Mouse (Mus musculus) colon, adult 2 months (tissue): Measurements from ENCODE around the gene Gm21834. TPM values are rescaled to one million over a fixed set of nuclear protein-coding genes. Genes with fewer than 3 reads are reported as not detected.

Source experiments
- polyA plus RNA-seq: library from polyadenylated mRNA; depleted of rRNA; stranded (reverse); fragments of >200 nt; gene quantifications from 2 replicates; pipeline ENCODE4 v1.2.3, GENCODE M21; 2012; rRNA removed

Gm21834 gene
- not detected in 2 replicates for polyA plus RNA-seq

DNA sequence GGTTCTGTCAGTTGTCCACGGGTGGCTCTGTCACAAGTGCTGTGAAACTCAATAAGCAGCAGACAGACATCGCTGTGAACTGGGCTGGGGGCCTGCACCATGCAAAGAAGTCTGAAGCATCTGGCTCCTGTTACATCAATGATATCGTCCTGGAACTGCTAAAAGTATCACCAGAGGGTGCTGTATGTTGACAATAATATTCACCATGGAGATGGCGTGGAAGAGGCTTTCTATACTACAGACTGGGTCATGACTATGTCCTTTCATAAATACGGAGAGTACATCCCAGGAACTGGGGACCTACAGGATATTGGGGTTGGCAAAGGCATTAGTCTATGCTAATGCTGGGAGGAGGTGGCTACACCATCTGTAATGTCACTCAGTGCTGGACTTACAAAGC is at the start of gene Gm21834:
Gm21834 (minus strand) TSS at position 101 of the 400 bp plus-strand sequence.

DNA sequence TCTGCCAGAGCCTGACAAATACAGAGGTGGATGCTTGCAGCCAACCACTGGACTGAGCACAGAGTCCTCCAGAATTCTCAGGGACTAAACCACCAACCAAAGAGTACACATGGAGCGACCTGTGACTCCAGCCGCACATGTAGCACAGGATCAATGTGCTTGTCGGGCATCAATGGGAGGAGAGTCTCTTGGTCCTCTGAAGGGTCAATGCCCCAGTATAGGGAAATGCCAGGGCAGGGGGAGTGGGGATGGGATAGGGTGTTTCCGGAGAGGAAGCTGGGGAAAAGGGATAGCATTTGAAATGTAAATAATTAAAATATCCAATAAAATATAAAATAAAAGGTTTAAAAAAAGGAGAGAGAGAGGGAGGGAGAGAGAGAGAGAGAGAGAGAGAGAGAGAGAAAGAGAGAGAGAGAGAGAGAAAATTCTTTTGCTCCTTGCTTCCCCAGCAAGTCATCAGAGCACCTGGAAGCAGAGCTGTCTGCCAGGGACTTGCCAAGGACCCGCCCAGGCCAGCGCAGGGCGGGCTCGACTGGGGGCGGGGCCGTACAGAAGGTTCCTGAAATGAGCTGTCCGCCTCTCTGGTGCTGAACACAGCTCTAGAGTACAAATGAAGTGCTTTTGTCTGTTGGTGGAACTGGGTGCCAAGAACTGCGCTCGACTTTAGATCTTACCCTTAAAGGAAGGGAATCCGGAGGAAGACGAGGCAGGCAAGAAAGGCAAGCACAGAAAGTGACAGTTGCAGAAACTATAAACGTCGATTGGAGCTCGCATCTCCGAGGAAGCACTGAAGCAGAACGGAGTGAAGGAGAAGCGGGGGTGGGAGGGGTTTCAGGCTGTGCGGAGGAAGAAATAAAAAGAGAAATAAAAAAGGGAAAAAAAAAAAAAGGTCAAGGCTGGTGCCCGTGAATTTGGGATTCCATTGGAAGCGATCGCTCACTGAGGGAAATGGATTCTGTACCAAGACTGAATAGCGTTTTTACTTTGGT is 26.9 kb upstream of the Gm21834 start, which contains the start of gene Cntnap5c:
Cntnap5c (plus strand) TSS at position 949 of the 989 bp plus-strand sequence.

Other genes with a start within 250 kb of the Gm21834 start
- not detected in 2 replicates for gene Vmn2r120, start 196.7 kb downstream of the Gm21834 start, polyA plus RNA-seq
- not detected in 2 replicates for gene Cntnap5c, start 27.4 kb upstream of the Gm21834 start, polyA plus RNA-seq